Mouse (Mus musculus) heart, postnatal 0 days (tissue): Measurements from ENCODE around the gene Ccdc40. TPM values are rescaled to one million over a fixed set of nuclear protein-coding genes. Genes with fewer than 3 reads are reported as not detected.

Source experiments
- ATAC-seq: fragments of 200-750 bp; cut with Nextera tagmentation; 2 replicates; pipeline ENCODE4 v1.8.0; 2017; ENCODE audit warnings: low read depth, moderate number of reproducible peaks, moderate library complexity; ENCODE audit not compliant: insufficient read depth
- DNase-seq: peaks from one replicate; pipeline ENCODE4 v3.0.0-alpha.2; 2016; ENCODE audit warnings: low spot score
- H3K27ac ChIP-seq: fragments of 300-500 bp; sonication (generic); 2 replicates; pipeline ENCODE4 v1.5.1; 2014; ENCODE audit warnings: low read depth, mild to moderate bottlenecking
- H3K27me3 ChIP-seq: fragments of 300-500 bp; sonication (generic); 2 replicates; pipeline ENCODE4 v1.6.1; 2014; ENCODE audit warnings: low read length, mixed read lengths; ENCODE audit not compliant: control insufficient read depth, insufficient read depth
- H3K36me3 ChIP-seq: fragments of 300-500 bp; sonication (generic); replicated peaks from 2 replicates; pipeline ENCODE4 v1.6.1; 2014; ENCODE audit warnings: low read length, mixed read lengths; ENCODE audit not compliant: control insufficient read depth, insufficient read depth
- H3K4me1 ChIP-seq: fragments of 300-500 bp; sonication (generic); 2 replicates; pipeline ENCODE4 v1.6.1; 2014; ENCODE audit warnings: antibody characterized with exemption; ENCODE audit not compliant: control insufficient read depth, insufficient read depth
- H3K4me2 ChIP-seq: fragments of 300-500 bp; sonication (generic); 2 replicates; pipeline ENCODE4 v1.6.1; 2014; ENCODE audit warnings: low read depth, mild to moderate bottlenecking, low read length, moderate library complexity
- H3K4me3 ChIP-seq: fragments of 300-500 bp; sonication (generic); 2 replicates; pipeline ENCODE4 v1.5.1; 2014; ENCODE audit warnings: low read depth, low read length
- H3K9ac ChIP-seq: fragments of 300-500 bp; sonication (generic); replicated peaks from 2 replicates; pipeline ENCODE4 v1.6.1; 2014; ENCODE audit warnings: low read depth, low read length, mixed read lengths
- H3K9me3 ChIP-seq: fragments of 300-500 bp; sonication (generic); replicated peaks from 2 replicates; pipeline ENCODE4 v1.6.1; 2016; ENCODE audit warnings: low read length; ENCODE audit not compliant: control insufficient read depth
- CTCF ChIP-seq: IDR thresholded peaks from 2 replicates; pipeline ENCODE4 v1.5.1; 2016; ENCODE audit warnings: antibody characterized with exemption, control low read depth, low read depth
- EP300 ChIP-seq: IDR thresholded peaks from 2 replicates; pipeline ENCODE4 v1.6.1; 2016; ENCODE audit warnings: antibody characterized with exemption, low read depth
- WGBS: fragments of 180-500 bp; shearing (Covaris S2); extraction: QIAGEN DNeasy Blood & Tissue Kit; methylation state at CpG from one replicate; pipeline ENCODE4 v1.1.7; 2014; 5-methylcytosine and 5-hydroxymethylcytosine counted together
- polyA plus RNA-seq: library from polyadenylated mRNA; unstranded; fragments of >200 nt; fragmentation: Nextera tagmentation; extraction: Ambion mirVana; gene quantifications from 2 replicates; pipeline ENCODE4 v1.2.1, GENCODE M21; 2015
- total RNA-seq: library from RNA; depleted of rRNA; stranded (reverse); fragments of >200 nt; gene quantifications from 2 replicates; pipeline ENCODE4 v1.2.3, GENCODE M21; 2014; ENCODE audit warnings: low replicate concordance

The Ccdc40 gene
- total and polyA plus RNA-seq, 2 experiments from 2014 or later = 0.68 TPM; not detected in 1

- no peak for DNase-seq
- H3K9ac ChIP-seq = no peak overlapping the region
- H3K27ac ChIP-seq = no peak overlapping the region
- no peaks in the 10 kb centered on the region for H3K27me3 ChIP-seq
- no peaks in the 10 kb centered on the region for H3K9me3 ChIP-seq
- no peak overlapping the region for H3K4me2 ChIP-seq
- ATAC-seq = no peak
- no peak for TF ChIP-seq CTCF
- WGBS = 79% methylated on average over 20 of the region's 20 CpGs
- peaks cover 23% of the 10 kb centered on the region for H3K4me1 ChIP-seq
- no peak overlapping the region for H3K4me3 ChIP-seq
- no peaks in the 10 kb centered on the region for H3K36me3 ChIP-seq
These were observed 5.1 kb upstream of the Ccdc40 start for GRCm38 (mm10) chr11:119223124-119223890.

GRCm38 (mm10) chr11:119224926-119225325, 3.4 kb upstream of the Ccdc40 start:
- H3K4me1 ChIP-seq = peaks cover 17% of the 10 kb centered on the region
- ATAC-seq = no peak
- TF ChIP-seq EP300 (no peak), CTCF (no peak)
- no peak overlapping the region for H3K4me2 ChIP-seq
- H3K27ac ChIP-seq = no peak overlapping the region
- H3K4me3 ChIP-seq = no peak overlapping the region
- DNase-seq = no peak
- H3K9me3 ChIP-seq = no peaks in the 10 kb centered on the region
- H3K36me3 ChIP-seq = no peaks in the 10 kb centered on the region
- H3K9ac ChIP-seq = no peak overlapping the region
- 91% methylated on average over 6 of the region's 6 CpGs for WGBS
- H3K27me3 ChIP-seq = peaks cover 8% of the 10 kb centered on the region; the same call in 1 of the 2 replicates

- ATAC-seq (no peak), DNase-seq (no peak)
- TF ChIP-seq CTCF (no peak), EP300 (no peak)
- Histone ChIP-seq H3K27me3 (peaks cover 9% of the 10 kb centered on the region; the same call in 1 of the 2 replicates), H3K4me3 (no peak overlapping the region), H3K9me3 (no peaks in the 10 kb centered on the region), H3K36me3 (no peaks in the 10 kb centered on the region), H3K27ac (no peak overlapping the region), H3K9ac (no peak overlapping the region), H3K4me2 (no peak overlapping the region), H3K4me1 (peaks cover 10% of the 10 kb centered on the region; the same call in 1 of the 2 replicates)
- WGBS = 85% methylated on average over 9 of the region's 9 CpGs
These were observed 2.7 kb upstream of the Ccdc40 start for GRCm38 (mm10) chr11:119225634-119226033.

DNA sequence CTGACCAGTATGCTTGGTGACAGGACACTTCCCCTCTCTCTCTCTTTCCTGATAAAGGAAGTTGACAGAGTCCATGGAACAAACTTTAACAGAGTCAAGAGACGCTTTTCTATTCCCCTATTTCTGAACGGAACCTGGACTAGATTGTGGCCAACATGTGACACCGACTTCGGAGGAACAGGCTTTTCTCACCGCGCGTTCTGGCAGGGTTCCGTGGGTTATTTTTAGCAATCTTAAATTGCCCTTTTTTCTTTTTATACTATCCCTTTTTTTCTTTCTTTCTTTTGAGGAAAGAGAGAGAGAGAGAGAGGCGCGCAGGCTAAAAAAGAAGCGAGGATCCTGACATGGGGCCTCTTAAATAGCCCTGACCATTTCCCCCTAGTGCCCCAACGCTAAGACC, 781 bp upstream of the Ccdc40 start:
- Histone ChIP-seq H3K4me1 (peaks cover 4% of the 10 kb centered on the region; the same call in 1 of the 2 replicates), H3K27ac (peak overlapping the region; percentile 36)
- 1% methylated on average over 12 of the region's 12 CpGs for WGBS

DNA sequence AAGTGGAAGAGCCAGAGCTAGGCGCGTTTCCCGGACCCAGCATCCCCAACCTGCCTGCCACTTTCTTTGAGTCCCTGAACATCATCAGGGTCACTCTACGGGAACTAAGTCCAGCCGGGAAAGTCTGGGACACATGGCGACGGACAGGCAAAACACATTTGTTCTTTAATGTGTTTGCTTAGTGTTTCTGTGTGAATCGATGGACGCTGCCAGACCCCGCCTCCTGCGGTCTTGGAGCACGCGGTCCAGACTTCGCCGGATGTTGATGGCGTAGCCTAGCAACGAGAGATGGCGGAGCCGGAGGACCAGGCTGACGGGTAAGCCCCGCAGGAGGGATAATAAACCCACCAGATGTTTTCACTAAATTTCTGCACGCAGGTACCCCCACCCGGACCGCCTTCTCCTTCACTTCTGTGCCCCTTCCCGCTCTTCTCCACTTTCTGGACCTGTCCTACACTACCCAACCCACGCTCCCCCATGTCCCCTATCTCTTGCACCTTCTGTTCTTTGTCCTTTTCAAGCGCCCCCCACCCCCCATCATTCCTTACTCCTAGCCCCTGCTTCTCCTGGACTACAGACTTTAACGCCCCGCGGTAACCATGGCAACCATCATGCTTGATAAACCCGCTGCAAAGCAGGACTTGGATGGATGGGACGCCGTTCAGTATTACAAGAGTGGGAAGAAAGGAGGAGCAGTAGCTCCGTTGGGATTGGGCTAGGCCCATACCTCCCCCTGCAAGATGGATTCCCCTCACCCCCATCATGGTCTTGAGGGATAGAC, 664 bp downstream of the Ccdc40 start:
- H3K27me3 ChIP-seq = peaks cover 9% of the 10 kb centered on the region; the same call in 1 of the 2 replicates
- H3K27ac ChIP-seq = no peak overlapping the region
- H3K4me2 ChIP-seq = peak overlapping the region; percentile 88
- H3K9ac ChIP-seq = no peak overlapping the region
- peaks cover 4% of the 10 kb centered on the region; the same call in 1 of the 2 replicates for H3K4me1 ChIP-seq
- no peaks in the 10 kb centered on the region for H3K9me3 ChIP-seq
- peak; percentile 78 for ATAC-seq
- DNase-seq = peak; percentile 67
- H3K36me3 ChIP-seq = no peaks in the 10 kb centered on the region
- TF ChIP-seq EP300 (no peak), CTCF (no peak)
- H3K4me3 ChIP-seq = peak overlapping the region; percentile 67
- 1% methylated on average over 34 of the region's 34 CpGs for WGBS

More for the DNA sequence above, 781 bp upstream of the Ccdc40 start:
- TF ChIP-seq EP300 (no peak), CTCF (no peak)
- H3K36me3 ChIP-seq = no peaks in the 10 kb centered on the region
- peak overlapping the region; percentile 67 for H3K4me3 ChIP-seq
- peak overlapping the region; percentile 70 for H3K9ac ChIP-seq
- no peaks in the 10 kb centered on the region for H3K9me3 ChIP-seq
- no peak for DNase-seq
- ATAC-seq = no peak
- H3K27me3 ChIP-seq = peaks cover 9% of the 10 kb centered on the region; the same call in 1 of the 2 replicates
- peak overlapping the region; percentile 88 for H3K4me2 ChIP-seq
